ENCODE assay signal across 23 mouse cellular contexts in genomic region chr5:102964396-102964795, GRCm38 (mm10).
"Had no signal": no experiment of that assay in that cellular context is flagged by ENCODE, and none has a peak within 500 bp of the region (broad histone marks: within the 10 kb centered on the region; RNA-seq: fewer than 3 reads in every experiment).

No protein-coding gene starts in this region.

- H3K27me3 ChIP-seq: heart, embryonic 12.5 days; hindbrain, embryonic 12.5 days; intestine, embryonic 15.5 days; limb, embryonic 13.5 days; limb, embryonic 15.5 days; liver, embryonic 12.5 days had no signal

- H3K36me3 ChIP-seq: heart, embryonic 10.5 days; heart, embryonic 12.5 days; intestine, embryonic 15.5 days; limb, embryonic 13.5 days; limb, embryonic 15.5 days; liver, embryonic 12.5 days had no signal

- H3K4me3 ChIP-seq: gastrocnemius, adult 2 months; heart, embryonic 10.5 days; heart, embryonic 12.5 days; hindbrain, embryonic 10.5 days; hindbrain, embryonic 12.5 days; intestine, embryonic 15.5 days; limb, embryonic 13.5 days; limb, embryonic 15.5 days; liver, embryonic 12.5 days had no signal

- H3K4me2 ChIP-seq: heart, embryonic 12.5 days; hindbrain, embryonic 12.5 days; hindbrain, embryonic 14.5 days; intestine, embryonic 15.5 days; limb, embryonic 13.5 days; limb, embryonic 15.5 days; liver, embryonic 12.5 days had no signal

- ATAC-seq: forebrain, embryonic 16.5 days; hindbrain, embryonic 16.5 days; inflammation-experienced regulatory T-cells, adult 6 months; intestine, embryonic 15.5 days; intestine, postnatal 0 days; liver, embryonic 12.5 days had no signal

- DNase-seq: gastrocnemius, adult 2 months; gastrocnemius, postnatal 10 days; gastrocnemius, postnatal 25 days; heart, adult 18-20 months; heart, postnatal 10 days; heart, postnatal 4 days; layer of hippocampus, adult 9-11 months; layer of hippocampus, postnatal 36 days; left cerebral cortex, postnatal 4 days had no signal

- H3K9ac ChIP-seq: heart, embryonic 12.5 days; hindbrain, embryonic 12.5 days; hindbrain, embryonic 14.5 days; intestine, embryonic 15.5 days; limb, embryonic 13.5 days; limb, embryonic 15.5 days; liver, embryonic 12.5 days; liver, embryonic 14.5 days had no signal

- H3K27ac ChIP-seq: gastrocnemius, adult 2 months; heart, embryonic 10.5 days; hindbrain, embryonic 10.5 days; hindbrain, embryonic 12.5 days; hindbrain, embryonic 14.5 days; intestine, embryonic 15.5 days; limb, embryonic 13.5 days; limb, embryonic 15.5 days; liver, embryonic 12.5 days; liver, embryonic 14.5 days had no signal

- H3K4me1 ChIP-seq: heart, embryonic 10.5 days; heart, embryonic 12.5 days; hindbrain, embryonic 10.5 days; hindbrain, embryonic 12.5 days; intestine, embryonic 15.5 days; limb, embryonic 13.5 days; limb, embryonic 15.5 days; liver, embryonic 12.5 days had no signal

- H3K9me3 ChIP-seq: heart, embryonic 10.5 days; hindbrain, embryonic 12.5 days; intestine, embryonic 15.5 days; limb, embryonic 13.5 days; limb, embryonic 15.5 days had no signal
